Mouse (Mus musculus) left cerebral cortex, adult 8-10 months (tissue): ENCODE measurements around the gene Pim3. TPM values are rescaled to one million over a fixed set of nuclear protein-coding genes. Genes with fewer than 3 reads are reported as not detected.

ENCODE experiments used
- total RNA-seq, 4 experiments: library from RNA; stranded (reverse); gene quantifications; 2 replicates each; pipeline ENCODE4 v1.2.4; 2022

The Pim3 gene
- total RNA-seq, 4 experiments from 2014 or later: 36.8 to 55.1 (median 43.8) TPM

Other genes starting within 250 kb of the Pim3 start
- 10 to 100 TPM; 49.0 to 55.6 (median 53.4) TPM for gene Brd1, start 128.0 kb upstream of the Pim3 start, total RNA-seq
- gene Zbed4, start 110.5 kb upstream of the Pim3 start, total RNA-seq: 10 to 100 TPM in 3 of 4 experiments, 1 to 10 TPM in 1; 8.5 to 11.5 (median 10.9) TPM
- 10 to 100 TPM; 13.4 to 14.3 (median 14.2) TPM for gene Alg12, start 42.9 kb upstream of the Pim3 start, total RNA-seq
- gene Creld2, start 42.5 kb upstream of the Pim3 start, total RNA-seq: 10 to 100 TPM; 16.4 to 22.3 (median 17.2) TPM
- 1 to 10 TPM; 1.5 to 1.8 (median 1.8) TPM for gene Ttll8, start 92.2 kb downstream of the Pim3 start, total RNA-seq
- 100 to 1,000 TPM; 112 to 127 (median 115) TPM for gene Mlc1, start 116.8 kb downstream of the Pim3 start, total RNA-seq
- not detected for gene Mov10l1, start 120.7 kb downstream of the Pim3 start, total RNA-seq
- gene Panx2, start 197.5 kb downstream of the Pim3 start, total RNA-seq: 100 to 1,000 TPM; 108 to 121 (median 111) TPM
- gene Trabd, start 212.9 kb downstream of the Pim3 start, total RNA-seq: 10 to 100 TPM; 17.3 to 21.8 (median 18.0) TPM
- 10 to 100 TPM; 22.7 to 27.6 (median 24.7) TPM for gene Selenoo, start 226.9 kb downstream of the Pim3 start, total RNA-seq